Mouse (Mus musculus): ENCODE data around the gene Knstrn.

- TF ChIP-seq POLR2A (IDR thresholded peaks at IDR 0.05; ENCODE audit: borderline replicate concordance, control insufficient read depth, low read depth, low read length) (no peak), CTCF (IDR thresholded peaks at IDR 0.05; ENCODE audit: control insufficient read depth, insufficient read depth, low read length) (no peak)
Measured at GRCm38 (mm10) chr2:118812724-118813123, 1.1 kb upstream of the Knstrn start.
